In the genomic region with DNA sequence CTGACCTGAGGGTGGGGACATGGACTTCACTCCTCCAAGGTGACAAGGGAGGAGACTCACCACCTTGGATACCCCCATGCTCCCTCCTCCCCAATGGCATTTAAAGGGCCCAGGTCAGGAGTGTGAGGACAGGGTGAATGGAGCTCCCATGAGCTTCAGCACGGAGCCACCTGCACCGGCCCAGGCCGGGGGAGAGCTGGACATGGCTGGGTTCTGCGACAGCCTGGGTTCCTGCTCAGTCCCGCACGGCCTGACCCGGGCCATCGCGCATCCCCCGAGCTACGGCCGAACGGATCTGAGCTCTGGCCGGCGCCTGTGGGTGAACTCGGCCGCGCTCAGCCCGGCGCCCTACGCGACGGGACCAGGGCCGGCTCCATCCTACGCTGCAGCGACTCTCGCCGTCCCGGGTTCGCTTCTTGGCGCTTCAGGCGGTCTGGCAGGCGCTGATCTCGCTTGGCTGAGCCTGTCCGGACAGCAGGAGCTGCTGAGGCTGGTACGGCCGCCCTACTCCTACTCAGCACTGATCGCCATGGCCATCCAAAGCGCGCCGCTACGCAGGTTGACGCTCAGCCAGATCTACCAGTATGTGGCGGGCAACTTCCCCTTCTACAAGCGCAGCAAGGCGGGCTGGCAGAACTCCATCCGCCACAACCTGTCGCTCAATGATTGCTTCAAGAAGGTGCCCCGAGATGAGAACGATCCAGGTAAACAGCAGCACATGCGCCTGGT, we compare ENCODE assay signal across 8 mouse cellular contexts. TPM values are rescaled to one million over a fixed set of nuclear protein-coding genes. Genes with fewer than 3 reads are reported as not detected.
DNase-seq lines count a peak whose midpoint lies in the region; ATAC-seq lines count a peak whose summit lies in the region.
"Had no signal": no experiment of that assay in that cellular context is flagged by ENCODE, and none has a peak within 500 bp of the region (broad histone marks: within the 10 kb centered on the region; RNA-seq: fewer than 3 reads in every experiment).

A gene (plus strand): TSS at position 72 of the 729 bp plus-strand sequence.

- no peak within 1 kb of the TSS for H3K27ac ChIP-seq in forebrain, embryonic 12.5 days
- H3K27ac ChIP-seq: liver, embryonic 15.5 days had no signal

- peak within 1 kb of the TSS; percentile 53 for H3K4me2 ChIP-seq in forebrain, embryonic 12.5 days
- H3K4me2 ChIP-seq: liver, embryonic 15.5 days had no signal

- H3K4me3 ChIP-seq in forebrain, embryonic 12.5 days (replicated peaks), result peak within 1 kb of the TSS; percentile 31
- H3K4me3 ChIP-seq: liver, embryonic 15.5 days had no signal

- H3K4me1 ChIP-seq in forebrain, embryonic 12.5 days, result peaks cover 7% of the 10 kb centered on the region
- H3K4me1 ChIP-seq: liver, embryonic 15.5 days had no signal

- peak; percentile 14 for DNase-seq in kidney, postnatal 10 days
- DNase-seq in kidney, adult 8-10 months, result no peak
- no peak for DNase-seq in yolk sac, embryonic 10.5 days (ENCODE audit: low spot score)
- DNase-seq in lung, adult 18-20 months, result no peak

- no peak within 1 kb of the TSS for H3K9ac ChIP-seq in forebrain, embryonic 12.5 days
- H3K9ac ChIP-seq: liver, embryonic 15.5 days had no signal

- H3K27me3 ChIP-seq in forebrain, embryonic 12.5 days, result peaks cover 60% of the 10 kb centered on the region

- ATAC-seq in common myeloid progenitor, adult 5-6 weeks (replicated peaks; ENCODE audit: low read depth, poor library complexity, severe bottlenecking), result peak; percentile 83
- ATAC-seq in forebrain, embryonic 12.5 days (ENCODE audit: low FRiP score), result 0 out of 2 replicates have a peak, but pooled peaks have one; percentile 51
- ATAC-seq in megakaryocyte-erythroid progenitor cell, adult 5-6 weeks (replicated peaks; ENCODE audit: low FRiP score, low TSS enrichment, poor library complexity, severe bottlenecking), result 0 out of 2 replicates have a peak, but pooled peaks have one; percentile 36

- 3% methylated on average over 51 of the region's 51 CpGs for WGBS in forebrain, embryonic 12.5 days

- H3K9me3 ChIP-seq in forebrain, embryonic 12.5 days, result no peaks in the 10 kb centered on the region
- H3K9me3 ChIP-seq: liver, embryonic 15.5 days had no signal

- no peaks in the 10 kb centered on the region for H3K36me3 ChIP-seq in forebrain, embryonic 12.5 days (replicated peaks)
- H3K36me3 ChIP-seq: liver, embryonic 15.5 days had no signal

RNA-seq across cellular contexts. Expression of the gene that starts here (rescaled TPM):
- not detected in 2 replicates for total RNA-seq in common myeloid progenitor, adult 5-6 weeks (2017)
- 0.14 TPM in 1 of 2 replicates, not detected in the other for polyA plus RNA-seq in forebrain, embryonic 12.5 days (2016; fragmentation: Nextera tagmentation; extraction: Ambion mirVana)
- not detected in 2 replicates for total RNA-seq in megakaryocyte-erythroid progenitor cell, adult 5-6 weeks (2014; fragmentation: Nextera tagmentation)
- total RNA-seq in megakaryocyte-erythroid progenitor cell, adult 5-6 weeks (2017), result not detected in 2 replicates
- polyA plus RNA-seq: liver, embryonic 15.5 days had no signal

Comparison
In these comparisons a context has a peak if more than half of its experiments do, and no peak if none do; other contexts are left out.
1. Peak in ATAC-seq in common myeloid progenitor, adult 5-6 weeks; RNA of the gene not detected or under 1 TPM.
2. Peak in ATAC-seq, H3K4me3 ChIP-seq and H3K4me2 ChIP-seq in forebrain, embryonic 12.5 days; RNA of the gene not detected or under 1 TPM.
3. Peak in ATAC-seq in megakaryocyte-erythroid progenitor cell, adult 5-6 weeks; RNA of the gene not detected or under 1 TPM.